Mouse (Mus musculus): ENCODE data around the gene Rnf150. TPM values are rescaled to one million over a fixed set of nuclear protein-coding genes. Genes with fewer than 3 reads are reported as not detected.

The Rnf150 gene
- polyA plus RNA-seq, 1 experiment from 2014 or later, result 1.4 TPM

DNA sequence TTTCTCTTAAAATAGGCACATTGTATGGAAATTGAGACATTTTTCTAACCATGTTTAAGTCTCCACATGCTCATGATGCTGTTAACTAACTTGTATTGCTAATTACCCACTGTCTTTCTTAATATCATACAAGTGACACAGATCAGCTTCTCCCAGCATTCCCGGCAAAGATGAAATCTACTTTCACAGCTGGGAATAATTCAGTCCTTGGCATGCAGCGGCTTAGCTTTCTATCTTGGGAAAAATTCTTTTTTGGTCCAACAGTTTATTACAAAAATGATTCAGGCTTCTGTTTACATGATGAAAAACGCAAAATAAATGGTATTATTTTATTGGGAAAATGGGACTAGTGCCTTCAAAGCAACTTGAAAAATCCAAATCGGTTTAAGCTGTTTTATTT is 73.7 kb downstream of the Rnf150 start:
- Histone ChIP-seq H3K4me2 (no peak overlapping the region), H3K4me3 (ENCODE audit: low read depth, low read length) (no peak overlapping the region), H3K9me3 (ENCODE audit: low read depth, low read length) (no peaks in the 10 kb centered on the region), H3K4me1 (ENCODE audit: insufficient read depth) (peaks cover 17% of the 10 kb centered on the region), H3K27ac (ENCODE audit: low read depth) (peak overlapping the region; percentile 63; the same call in 1 of the 2 replicates), H3K36me3 (ENCODE audit: insufficient read depth) (no peaks in the 10 kb centered on the region), H3K27me3 (ENCODE audit: insufficient read depth, low read length) (no peaks in the 10 kb centered on the region), H3K9ac (no peak overlapping the region)
- peak; percentile 53 for DNase-seq
- WGBS, result 41% methylated on average over 4 of the region's 4 CpGs
- ATAC-seq (ENCODE audit: insufficient read depth), result no peak
- no peak for TF ChIP-seq CTCF (IDR thresholded peaks at IDR 0.05; ENCODE audit: low read depth)

DNA sequence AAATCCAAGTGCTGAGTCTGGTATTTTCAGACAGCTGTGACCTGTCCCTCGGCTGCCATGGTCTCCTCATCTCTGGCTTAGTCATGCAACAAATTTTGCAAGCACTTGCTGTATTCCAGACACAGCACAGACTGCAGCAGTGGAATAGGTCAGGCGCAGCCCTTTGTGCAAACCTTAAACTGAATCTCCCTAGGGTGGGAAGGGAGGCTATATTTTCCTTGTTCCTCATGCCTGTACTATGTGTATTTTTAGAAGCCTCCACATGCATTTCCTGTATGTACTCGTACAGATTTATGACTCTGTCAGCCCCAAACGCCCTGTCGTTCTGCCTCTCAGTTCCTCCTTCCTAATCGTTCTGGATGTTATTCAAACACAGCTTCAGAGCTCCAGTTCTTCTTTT is 76.8 kb downstream of the Rnf150 start:
- H3K4me1 ChIP-seq (ENCODE audit: insufficient read depth), result peaks cover 30% of the 10 kb centered on the region
- peak overlapping the region; percentile 36 for H3K4me2 ChIP-seq
- DNase-seq (peak; percentile 88), ATAC-seq (ENCODE audit: insufficient read depth) (peak; percentile 93)
- no peaks in the 10 kb centered on the region for H3K36me3 ChIP-seq (ENCODE audit: insufficient read depth)
- peak overlapping the region; percentile 47 for H3K27ac ChIP-seq (ENCODE audit: low read depth)
- no peaks in the 10 kb centered on the region for H3K9me3 ChIP-seq (ENCODE audit: low read depth, low read length)
- 14% methylated on average over 6 of the region's 6 CpGs for WGBS
- no peak overlapping the region for H3K9ac ChIP-seq
- no peaks in the 10 kb centered on the region for H3K27me3 ChIP-seq (ENCODE audit: insufficient read depth, low read length)
- TF ChIP-seq CTCF (IDR thresholded peaks at IDR 0.05; ENCODE audit: low read depth), result no peak
- H3K4me3 ChIP-seq (ENCODE audit: low read depth, low read length), result no peak overlapping the region

DNA sequence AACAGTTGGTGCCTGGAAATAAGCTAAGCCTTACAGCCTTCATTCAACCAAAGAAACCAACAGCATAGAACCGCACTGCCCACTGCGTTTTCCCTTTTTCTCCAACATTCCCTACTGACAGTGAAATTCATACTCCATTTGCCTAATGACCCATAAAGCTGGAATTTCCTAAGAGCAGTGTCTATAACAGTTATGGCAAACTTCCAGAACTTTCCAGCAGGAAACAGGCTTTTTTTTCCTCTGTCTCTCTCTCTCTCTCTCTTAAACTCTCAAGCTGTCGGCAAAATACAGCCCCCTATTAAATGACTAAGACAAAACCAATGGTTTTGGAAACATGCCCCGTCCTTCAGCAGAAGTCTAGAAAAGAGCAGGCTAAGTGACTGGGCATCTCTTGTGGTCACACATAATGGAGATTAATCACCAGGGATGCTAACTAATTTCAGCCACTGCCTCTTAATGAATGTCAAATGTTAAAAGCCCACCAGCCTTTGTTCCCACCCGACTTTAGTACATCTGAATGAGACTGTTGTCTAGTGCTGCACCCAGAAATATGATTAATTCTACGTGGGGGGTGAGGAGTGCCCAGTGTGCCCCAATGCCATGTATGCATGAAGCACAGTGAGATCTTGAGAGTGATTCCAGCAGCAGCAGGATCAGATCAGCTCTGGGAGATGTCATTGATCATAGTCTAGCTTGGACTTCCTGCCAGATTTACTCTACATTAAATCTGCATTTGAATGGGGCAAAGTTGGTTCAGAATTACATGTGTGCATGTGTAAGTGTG is 80.3 kb downstream of the Rnf150 start:
- peak overlapping the region; percentile 79 for H3K27ac ChIP-seq (ENCODE audit: low read depth)
- H3K4me1 ChIP-seq (ENCODE audit: insufficient read depth), result peaks cover 23% of the 10 kb centered on the region
- H3K27me3 ChIP-seq (ENCODE audit: insufficient read depth, low read length), result no peaks in the 10 kb centered on the region
- no peaks in the 10 kb centered on the region for H3K9me3 ChIP-seq (ENCODE audit: low read depth, low read length)
- WGBS, result 32% methylated on average over 6 of the region's 6 CpGs
- H3K4me3 ChIP-seq (ENCODE audit: low read depth, low read length), result no peak overlapping the region
- no peak overlapping the region for H3K9ac ChIP-seq
- H3K36me3 ChIP-seq (ENCODE audit: insufficient read depth), result no peaks in the 10 kb centered on the region
- peak; percentile 31 for ATAC-seq (ENCODE audit: insufficient read depth)
- peak; percentile 90 for DNase-seq
- TF ChIP-seq CTCF (IDR thresholded peaks at IDR 0.05; ENCODE audit: low read depth), result no peak
- peak overlapping the region; percentile 13; the same call in 1 of the 2 replicates for H3K4me2 ChIP-seq

DNA sequence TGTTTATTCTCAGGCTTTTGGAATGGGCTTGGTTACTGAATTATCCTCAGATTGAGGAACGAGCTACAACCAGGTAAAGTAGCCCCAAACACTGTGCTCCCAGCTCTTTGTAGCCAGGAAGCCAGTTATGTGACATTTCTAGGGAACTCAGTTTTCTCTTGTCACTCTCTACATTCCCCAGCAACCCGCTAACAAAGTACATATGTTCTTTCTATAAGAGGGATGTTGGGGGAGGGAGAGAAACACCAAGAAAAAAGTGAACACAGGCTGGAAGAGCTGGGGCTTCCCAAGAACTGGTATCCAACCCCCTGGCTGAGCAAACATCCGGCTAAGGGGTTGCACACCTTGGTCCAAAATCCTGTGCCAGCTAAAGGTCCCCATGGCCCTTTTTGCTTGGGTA is 82.7 kb downstream of the Rnf150 start:
- H3K4me3 ChIP-seq (ENCODE audit: low read depth, low read length), result no peak overlapping the region
- no peaks in the 10 kb centered on the region for H3K36me3 ChIP-seq (ENCODE audit: insufficient read depth)
- no peaks in the 10 kb centered on the region for H3K9me3 ChIP-seq (ENCODE audit: low read depth, low read length)
- no peak overlapping the region for H3K9ac ChIP-seq
- peaks cover 13% of the 10 kb centered on the region for H3K4me1 ChIP-seq (ENCODE audit: insufficient read depth)
- DNase-seq, result no peak
- no peak for ATAC-seq (ENCODE audit: insufficient read depth)
- WGBS, result 73% methylated on average over 3 of the region's 3 CpGs
- no peak overlapping the region for H3K27ac ChIP-seq (ENCODE audit: low read depth)
- H3K4me2 ChIP-seq, result no peak overlapping the region
- TF ChIP-seq CTCF (IDR thresholded peaks at IDR 0.05; ENCODE audit: low read depth), result no peak
- H3K27me3 ChIP-seq (ENCODE audit: insufficient read depth, low read length), result no peaks in the 10 kb centered on the region

DNA sequence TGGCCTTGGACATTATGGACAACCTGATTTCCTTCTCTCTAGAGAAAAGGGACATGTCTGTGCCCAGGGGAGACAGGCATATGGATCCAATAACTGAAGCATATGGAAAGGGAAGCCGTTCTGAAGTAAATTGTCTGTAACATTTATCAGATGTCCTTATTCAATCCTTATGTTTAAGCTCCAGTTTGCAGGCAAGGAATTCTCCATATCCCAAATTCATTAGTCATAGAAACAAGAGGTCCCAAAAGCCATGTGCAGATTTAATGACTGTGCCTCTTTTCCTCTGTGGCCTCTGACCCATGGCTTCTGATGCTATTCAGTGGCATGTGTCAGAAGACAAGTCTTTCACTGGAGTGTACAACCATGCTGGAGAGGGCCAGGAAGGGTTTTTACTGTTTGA is 83.5 kb downstream of the Rnf150 start:
- DNase-seq (peak; percentile 28), ATAC-seq (ENCODE audit: insufficient read depth) (no peak)
- no peak overlapping the region for H3K4me3 ChIP-seq (ENCODE audit: low read depth, low read length)
- no peak overlapping the region for H3K4me2 ChIP-seq
- no peaks in the 10 kb centered on the region for H3K36me3 ChIP-seq (ENCODE audit: insufficient read depth)
- H3K27ac ChIP-seq (ENCODE audit: low read depth), result no peak overlapping the region
- H3K9me3 ChIP-seq (ENCODE audit: low read depth, low read length), result no peaks in the 10 kb centered on the region
- no peak overlapping the region for H3K9ac ChIP-seq
- no peak for TF ChIP-seq CTCF (IDR thresholded peaks at IDR 0.05; ENCODE audit: low read depth)
- no peaks in the 10 kb centered on the region for H3K27me3 ChIP-seq (ENCODE audit: insufficient read depth, low read length)
- H3K4me1 ChIP-seq (ENCODE audit: insufficient read depth), result peaks cover 13% of the 10 kb centered on the region
- WGBS, result 25% methylated on average over 1 of the region's 1 CpGs

DNA sequence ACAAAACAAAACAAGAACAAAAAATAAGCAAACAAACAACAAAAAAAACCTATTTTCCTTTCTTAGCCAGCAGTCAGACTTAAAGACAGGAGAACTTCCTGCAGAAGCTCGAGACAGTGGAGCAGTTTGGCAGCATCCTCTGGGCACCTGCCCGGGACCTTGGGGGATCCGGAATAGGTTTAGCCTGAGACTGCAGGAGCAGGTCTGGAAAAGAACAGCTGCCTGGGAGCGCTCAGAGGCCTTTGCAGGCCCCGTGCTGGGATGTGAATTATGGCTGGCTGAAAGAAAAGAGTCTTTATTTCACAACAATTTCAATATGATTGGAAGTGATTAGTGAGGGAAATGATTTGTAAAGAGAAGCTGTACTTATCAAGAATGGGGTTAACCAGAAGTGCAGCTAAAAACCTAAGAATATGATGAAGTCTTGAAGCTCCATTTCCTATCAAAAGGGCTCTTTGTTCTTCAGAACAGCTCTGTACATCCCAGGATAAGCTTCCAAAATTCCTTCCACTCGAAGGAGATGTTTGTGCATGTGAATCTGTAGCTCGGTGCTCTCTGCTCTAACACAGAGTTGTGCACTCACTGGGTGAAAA is 92.1 kb downstream of the Rnf150 start:
- WGBS, result 61% methylated on average over 7 of the region's 7 CpGs
- Histone ChIP-seq H3K4me3 (ENCODE audit: low read depth, low read length) (no peak overlapping the region), H3K9me3 (ENCODE audit: low read depth, low read length) (no peaks in the 10 kb centered on the region), H3K27ac (ENCODE audit: low read depth) (no peak overlapping the region), H3K9ac (no peak overlapping the region), H3K4me1 (ENCODE audit: insufficient read depth) (no peaks in the 10 kb centered on the region), H3K4me2 (no peak overlapping the region), H3K36me3 (ENCODE audit: insufficient read depth) (no peaks in the 10 kb centered on the region), H3K27me3 (ENCODE audit: insufficient read depth, low read length) (no peaks in the 10 kb centered on the region)
- no peak for TF ChIP-seq CTCF (IDR thresholded peaks at IDR 0.05; ENCODE audit: low read depth)
- no peak for DNase-seq
- no peak for ATAC-seq (ENCODE audit: insufficient read depth)

DNA sequence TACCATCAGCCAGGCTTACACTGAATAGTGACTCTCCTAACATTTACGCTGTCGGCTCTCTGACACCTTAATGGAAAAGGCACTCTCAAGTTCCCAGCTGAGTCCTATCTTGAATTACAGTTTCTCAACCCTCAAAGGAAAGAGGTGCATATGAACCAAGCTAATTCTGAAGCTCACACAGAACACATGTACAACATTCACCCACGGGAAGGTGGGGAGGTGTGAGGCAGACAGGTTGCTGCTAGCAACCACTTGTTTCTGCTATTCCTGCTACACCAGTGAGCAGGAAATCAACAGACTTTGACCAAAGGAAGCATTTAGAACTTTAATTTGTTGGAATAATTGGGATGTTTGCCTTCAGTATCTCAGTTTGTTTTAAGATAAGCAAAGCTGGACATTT is 96.3 kb downstream of the Rnf150 start:
- Histone ChIP-seq H3K27ac (ENCODE audit: low read depth) (no peak overlapping the region), H3K27me3 (ENCODE audit: insufficient read depth, low read length) (no peaks in the 10 kb centered on the region)
- 52% methylated on average over 3 of the region's 3 CpGs for WGBS

More for the DNA sequence above, 96.3 kb downstream of the Rnf150 start:
- Histone ChIP-seq H3K4me1 (ENCODE audit: insufficient read depth) (no peaks in the 10 kb centered on the region), H3K9me3 (ENCODE audit: low read depth, low read length) (no peaks in the 10 kb centered on the region), H3K36me3 (ENCODE audit: insufficient read depth) (no peaks in the 10 kb centered on the region), H3K4me2 (no peak overlapping the region), H3K4me3 (ENCODE audit: low read depth, low read length) (no peak overlapping the region), H3K9ac (no peak overlapping the region)
- ATAC-seq (ENCODE audit: insufficient read depth) (no peak; the same call in 1 of the 2 replicates), DNase-seq (no peak)
- no peak for TF ChIP-seq CTCF (IDR thresholded peaks at IDR 0.05; ENCODE audit: low read depth)
